Mouse (Mus musculus) lung, postnatal 14 days (tissue): ENCODE results near the gene Gab2.
A peak's percentile ranks its signal among the peaks of the same experiment; 100 is the strongest.
"Not testable (repeated sequence)": the region's sequence is repeated elsewhere in the genome, so short reads cannot be mapped to it uniquely, and the experiment has no call there.

Source experiments
- DNase-seq: peaks from one replicate; pipeline ENCODE4 v3.0.0; 2021

The Gab2 gene

GRCm38 (mm10) chr7:97151082-97151813 lies 69.9 kb downstream of the Gab2 start:
- no peak for DNase-seq

GRCm38 (mm10) chr7:97154756-97155487 lies 73.5 kb downstream of the Gab2 start:
- peak; percentile 32 for DNase-seq

GRCm38 (mm10) chr7:97164261-97164660 lies 82.9 kb downstream of the Gab2 start:
- no peak for DNase-seq

- no peak for DNase-seq
Observed at GRCm38 (mm10) chr7:97171089-97171488, 89.7 kb downstream of the Gab2 start.

GRCm38 (mm10) chr7:97171719-97172118 lies 90.3 kb downstream of the Gab2 start:
- peak; percentile 3 for DNase-seq

- peak; percentile 36 for DNase-seq
Observed at GRCm38 (mm10) chr7:97172126-97172525, 90.7 kb downstream of the Gab2 start.

- DNase-seq = no peak
Observed at GRCm38 (mm10) chr7:97181931-97182330, 100.5 kb downstream of the Gab2 start.

GRCm38 (mm10) chr7:97183426-97183825 lies 102.0 kb downstream of the Gab2 start:
- no peak for DNase-seq

- DNase-seq = no peak
Observed at GRCm38 (mm10) chr7:97184005-97184404, 102.6 kb downstream of the Gab2 start.

GRCm38 (mm10) chr7:97187387-97188081 lies 106.1 kb downstream of the Gab2 start:
- no peak for DNase-seq

- no peak for DNase-seq
Observed at GRCm38 (mm10) chr7:97189116-97189515, 107.7 kb downstream of the Gab2 start.

GRCm38 (mm10) chr7:97203907-97204306 lies 122.5 kb downstream of the Gab2 start:
- no peak for DNase-seq

- DNase-seq = no peak
Observed at GRCm38 (mm10) chr7:97208811-97209549, 127.6 kb downstream of the Gab2 start.

- no peak for DNase-seq
Observed at GRCm38 (mm10) chr7:97210064-97210685, 128.8 kb downstream of the Gab2 start.

- peak; percentile 25 for DNase-seq
Observed at GRCm38 (mm10) chr7:97211117-97211516, 129.7 kb downstream of the Gab2 start.

- no peak for DNase-seq
Observed at GRCm38 (mm10) chr7:97223836-97224235, 142.4 kb downstream of the Gab2 start.

GRCm38 (mm10) chr7:97245261-97245949 lies 164.0 kb downstream of the Gab2 start:
- no peak for DNase-seq

GRCm38 (mm10) chr7:97245950-97246578 lies 164.7 kb downstream of the Gab2 start:
- DNase-seq = not testable (repeated sequence)

- peak; percentile 35 for DNase-seq
Observed at GRCm38 (mm10) chr7:97247661-97248060, 166.3 kb downstream of the Gab2 start.

GRCm38 (mm10) chr7:97248136-97248535 lies 166.8 kb downstream of the Gab2 start:
- no peak for DNase-seq

GRCm38 (mm10) chr7:97251638-97252037 lies 170.3 kb downstream of the Gab2 start:
- no peak for DNase-seq
